Mouse (Mus musculus) limb, embryonic 14.5 days (tissue): Measurements from ENCODE around the gene Tmem163. TPM values are rescaled to one million over a fixed set of nuclear protein-coding genes. Genes with fewer than 3 reads are reported as not detected.
A peak's percentile ranks its signal among the peaks of the same experiment; 100 is the strongest.

Experiments
- ATAC-seq: fragments of 200-750 bp; cut with Nextera tagmentation; 2 replicates; pipeline ENCODE4 v1.8.0; 2017; ENCODE audit warnings: low read depth, moderate number of reproducible peaks, moderate TSS enrichment; ENCODE audit not compliant: low FRiP score
- DNase-seq: peaks from one replicate; pipeline ENCODE4 v3.0.0-alpha.2; 2015; ENCODE audit warnings: low spot score
- H3K27ac ChIP-seq: fragments of 300-500 bp; sonication (generic); replicated peaks from 2 replicates; pipeline ENCODE4 v1.5.1; 2014; ENCODE audit warnings: low read depth, mild to moderate bottlenecking, low read length, moderate library complexity, mixed read lengths
- H3K27me3 ChIP-seq: fragments of 300-500 bp; sonication (generic); 2 replicates; pipeline ENCODE4 v1.6.1; 2014; ENCODE audit warnings: low read length, mixed read lengths; ENCODE audit not compliant: control insufficient read depth, insufficient read depth
- H3K36me3 ChIP-seq: fragments of 300-500 bp; sonication (generic); 2 replicates; pipeline ENCODE4 v1.6.1; 2014; ENCODE audit warnings: mild to moderate bottlenecking, low read length, moderate library complexity, mixed read lengths; ENCODE audit not compliant: control insufficient read depth, insufficient read depth
- H3K4me1 ChIP-seq: fragments of 300-500 bp; sonication (generic); 2 replicates; pipeline ENCODE4 v1.6.1; 2014; ENCODE audit warnings: antibody characterized with exemption, low read length, mixed read lengths; ENCODE audit not compliant: control insufficient read depth, insufficient read depth
- H3K4me2 ChIP-seq: fragments of 300-500 bp; sonication (generic); replicated peaks from 2 replicates; pipeline ENCODE4 v1.6.1; 2014; ENCODE audit warnings: low read depth, mild to moderate bottlenecking, low read length, moderate library complexity; ENCODE audit not compliant: severe bottlenecking
- H3K4me3 ChIP-seq: fragments of 300-500 bp; sonication (generic); replicated peaks from 2 replicates; pipeline ENCODE4 v1.5.1; 2014; ENCODE audit warnings: low read length
- H3K9ac ChIP-seq: fragments of 300-500 bp; sonication (generic); 2 replicates; pipeline ENCODE4 v1.6.1; 2014; ENCODE audit warnings: mild to moderate bottlenecking, low read depth, low read length, moderate library complexity; ENCODE audit not compliant: severe bottlenecking
- H3K9me3 ChIP-seq: fragments of 300-500 bp; sonication (generic); 2 replicates; pipeline ENCODE4 v1.6.1; 2016; ENCODE audit warnings: low read length; ENCODE audit not compliant: control insufficient read depth
- POLR2A ChIP-seq: fragments of 200-500 bp; IDR thresholded peaks from 2 replicates; pipeline ENCODE4 v1.8.0; 2012; ENCODE audit warnings: inconsistent platforms, mild to moderate bottlenecking, moderate library complexity, borderline replicate concordance; ENCODE audit not compliant: insufficient read depth, insufficient read length; ENCODE audit errors: extremely low read depth
- WGBS: fragments of 180-500 bp; shearing (Covaris S2); extraction: QIAGEN DNeasy Blood & Tissue Kit; methylation state at CpG from one replicate; pipeline ENCODE4 v1.1.7; 2014; 5-methylcytosine and 5-hydroxymethylcytosine counted together
- polyA plus RNA-seq, 2 experiments: library from polyadenylated mRNA; depleted of rRNA in 1 of 2; stranded (reverse) in 1 of 2; unstranded in 1 of 2; fragments of >200 nt; fragmentation: Nextera tagmentation in 1 of 2; extraction: Ambion mirVana in 1 of 2; gene quantifications; 2 replicates each; pipeline versions ENCODE4 v1.2.1 to v1.2.3; 2012 to 2014

Tmem163 gene
- polyA plus RNA-seq, 2 experiments: 1.7 to 2.6 TPM

DNA sequence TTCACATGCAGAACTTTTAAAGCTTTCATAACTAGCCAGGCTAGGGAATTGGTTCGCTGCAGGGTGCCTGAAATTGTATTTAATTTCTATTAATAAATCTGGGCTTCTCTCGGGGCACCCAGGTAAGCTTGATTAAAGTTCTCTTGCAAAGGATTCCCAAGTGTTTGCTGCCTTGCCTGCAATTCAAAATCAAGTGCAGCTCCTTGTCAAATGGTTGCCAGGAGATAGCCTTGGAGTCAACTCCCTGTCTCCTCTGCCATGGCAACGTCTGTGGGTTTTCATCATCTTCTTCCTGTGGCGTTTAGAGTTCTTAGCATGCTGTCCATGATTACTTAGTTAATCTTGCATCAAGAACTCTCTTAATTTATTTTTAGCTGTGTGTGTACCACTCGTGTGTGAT is 26.9 kb upstream of the Tmem163 start:
- Histone ChIP-seq H3K9me3 (no peaks in the 10 kb centered on the region), H3K4me2 (no peak overlapping the region), H3K36me3 (no peaks in the 10 kb centered on the region), H3K9ac (no peak overlapping the region), H3K4me1 (no peaks in the 10 kb centered on the region), H3K27me3 (no peaks in the 10 kb centered on the region), H3K4me3 (no peak overlapping the region), H3K27ac (no peak overlapping the region)
- ATAC-seq (no peak), DNase-seq (no peak)
- no peak for TF ChIP-seq POLR2A
- WGBS: 74% methylated on average over 5 of the region's 5 CpGs

DNA sequence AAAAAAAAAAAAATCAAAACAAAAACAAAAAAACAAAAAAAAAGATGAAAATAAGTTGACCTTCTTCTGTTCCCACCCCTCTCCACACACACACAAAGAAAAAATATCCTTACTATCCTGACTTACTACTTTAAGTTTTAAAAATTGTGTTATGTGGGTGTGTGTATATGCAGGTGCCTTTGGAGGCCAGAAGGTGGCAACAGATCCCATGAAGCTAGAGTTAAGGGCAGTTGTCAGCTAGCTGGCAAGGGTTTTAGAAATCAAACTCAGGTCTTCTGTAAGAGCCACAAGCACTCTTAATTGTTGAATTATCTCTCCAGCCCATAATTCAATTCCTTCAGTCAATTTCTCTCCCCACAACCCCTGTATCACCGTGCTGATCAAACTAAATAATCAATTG is 22.8 kb upstream of the Tmem163 start:
- Histone ChIP-seq H3K4me2 (no peak overlapping the region), H3K9me3 (no peaks in the 10 kb centered on the region), H3K36me3 (no peaks in the 10 kb centered on the region), H3K4me3 (no peak overlapping the region), H3K4me1 (no peaks in the 10 kb centered on the region), H3K27me3 (no peaks in the 10 kb centered on the region), H3K27ac (no peak overlapping the region), H3K9ac (no peak overlapping the region)
- no peak for TF ChIP-seq POLR2A
- ATAC-seq: no peak
- DNase-seq: no peak
- WGBS: 84% methylated on average over 1 of the region's 1 CpGs

DNA sequence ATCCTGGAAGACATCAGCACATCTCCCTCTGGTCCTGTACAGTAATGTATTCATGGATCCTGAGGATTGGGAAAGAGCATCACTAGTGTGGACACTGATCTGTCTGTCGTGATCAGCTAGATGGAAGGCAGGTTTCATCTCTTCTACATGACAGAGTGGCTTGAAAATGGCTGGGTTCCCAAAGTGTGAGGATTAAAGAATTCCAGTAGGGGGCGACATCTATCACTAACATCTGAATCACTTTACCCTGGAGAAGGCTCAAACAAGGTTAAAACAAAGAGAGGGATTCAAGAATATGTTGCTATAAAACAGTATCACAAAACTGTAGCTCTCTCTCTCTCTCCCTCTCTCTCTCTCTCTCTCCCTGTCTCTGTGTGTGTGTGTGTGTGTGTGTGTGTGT is 17.2 kb upstream of the Tmem163 start:
- Histone ChIP-seq H3K27me3 (no peaks in the 10 kb centered on the region), H3K4me3 (no peak overlapping the region), H3K4me2 (no peak overlapping the region), H3K9me3 (no peaks in the 10 kb centered on the region), H3K9ac (no peak overlapping the region), H3K27ac (no peak overlapping the region), H3K36me3 (no peaks in the 10 kb centered on the region), H3K4me1 (no peaks in the 10 kb centered on the region)
- DNase-seq (no peak), ATAC-seq (no peak)
- WGBS: 25% methylated on average over 2 of the region's 2 CpGs
- TF ChIP-seq POLR2A: no peak

GRCm38 (mm10) chr1:127677661-127678580 is 1.4 kb downstream of the Tmem163 start:
- no peak for DNase-seq
- Histone ChIP-seq H3K36me3 (no peaks in the 10 kb centered on the region), H3K27ac (no peak overlapping the region), H3K9me3 (0 out of 2 replicates have a peak, but pooled peaks cover 3% of the 10 kb centered on the region), H3K4me1 (peaks cover 5% of the 10 kb centered on the region), H3K4me2 (peak overlapping the region; percentile 98), H3K9ac (peak overlapping the region; percentile 41), H3K4me3 (peak overlapping the region; percentile 52), H3K27me3 (peaks cover 57% of the 10 kb centered on the region)
- no peak for TF ChIP-seq POLR2A
- no peak for ATAC-seq
- WGBS: 4% methylated on average over 50 of the region's 64 CpGs

DNA sequence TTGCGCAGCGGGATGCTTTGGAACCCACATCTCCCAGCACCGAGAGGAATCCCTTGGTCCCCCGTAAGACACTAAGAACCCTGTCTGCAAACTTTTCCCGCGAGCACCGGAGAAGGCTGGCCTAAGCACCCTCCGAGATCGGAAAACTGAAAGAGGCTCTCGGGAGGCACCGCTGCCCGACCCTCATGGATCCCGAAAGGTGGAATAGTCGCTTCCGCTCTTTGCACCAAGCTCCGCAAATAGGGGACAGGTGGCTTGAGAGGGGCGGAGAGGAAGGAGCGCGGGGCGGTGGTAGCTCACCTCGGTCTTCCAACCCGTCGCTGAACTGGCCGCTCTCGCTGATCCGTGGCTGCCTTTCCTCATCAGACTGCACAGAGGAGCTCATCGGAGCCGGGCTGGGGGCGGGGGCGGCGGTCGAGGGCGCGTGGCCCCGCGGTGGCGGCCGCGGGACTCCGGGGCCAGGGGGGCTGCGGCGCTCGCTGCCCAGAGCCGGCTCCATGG is 2.2 kb downstream of the Tmem163 start:
- no peaks in the 10 kb centered on the region for H3K36me3 ChIP-seq
- peaks cover 57% of the 10 kb centered on the region for H3K27me3 ChIP-seq
- H3K27ac ChIP-seq: no peak overlapping the region
- no peak for DNase-seq
- H3K9me3 ChIP-seq: 0 out of 2 replicates have a peak, but pooled peaks cover 3% of the 10 kb centered on the region
- under 1% methylated on average over 23 of the region's 44 CpGs for WGBS
- peaks cover 5% of the 10 kb centered on the region for H3K4me1 ChIP-seq
- peak overlapping the region; percentile 41 for H3K9ac ChIP-seq
- TF ChIP-seq POLR2A: no peak
- peak overlapping the region; percentile 98 for H3K4me2 ChIP-seq
- no peak for ATAC-seq
- peak overlapping the region; percentile 52 for H3K4me3 ChIP-seq
